Mouse (Mus musculus): ENCODE data around the gene Col6a3. TPM values are rescaled to one million over a fixed set of nuclear protein-coding genes. Genes with fewer than 3 reads are reported as not detected.

Gene Col6a3
- total and polyA plus RNA-seq, 3 experiments, result 0.25 TPM; not detected in 2

- TF ChIP-seq MAFK (IDR thresholded peaks at IDR 0.05; ENCODE audit: insufficient replicate concordance, low read length) (peak; percentile 53; the same call in 1 of the 2 replicates), POLR2A (IDR thresholded peaks at IDR 0.05; ENCODE audit: low read depth, low read length) (no peak), UBTF (IDR thresholded peaks at IDR 0.05; ENCODE audit: low read depth, low read length) (no peak), CTCF (conservative IDR thresholded peaks at IDR 0.05 in 1 of 2, IDR thresholded peaks at IDR 0.05 in 1 of 2; ENCODE audit: low read depth in 2 of 2, low read length in 2 of 2) (no peak), MYC (IDR thresholded peaks at IDR 0.05; ENCODE audit: low read depth, low read length) (0 out of 2 replicates have a peak, but pooled peaks have one; percentile 29), KAT2A (IDR thresholded peaks at IDR 0.05; ENCODE audit: insufficient replicate concordance, low read length) (no peak), CHD1 (IDR thresholded peaks at IDR 0.05; ENCODE audit: low read depth, low read length) (no peak), SIN3A (IDR thresholded peaks at IDR 0.05; ENCODE audit: low read length) (no peak)
These were observed 72.6 kb downstream of the Col6a3 start (continued) for GRCm38 (mm10) chr1:90771172-90771571.

GRCm38 (mm10) chr1:90770027-90770426 lies 73.7 kb downstream of the Col6a3 start:
- H3K4me2 ChIP-seq (ENCODE audit: insufficient read depth, low read depth, poor library complexity, severe bottlenecking), result no peak overlapping the region
- no peaks in the 10 kb centered on the region for H3K79me2 ChIP-seq (replicated peaks; ENCODE audit: control insufficient read depth, extremely low read depth, insufficient read depth, poor library complexity, severe bottlenecking)
- dilution Hi-C loops (cut with MboI; ENCODE audit: extremely low pct_ligation_motif_present, extremely low pct_unique_long_range_greater_than_20kb, low sequenced_read_pairs) (no loop called here), in situ Hi-C loops (cut with MboI; ENCODE audit: low pct_ligation_motif_present, low pct_unique_long_range_greater_than_20kb, low sequenced_read_pairs) (no loop called here)
- H3K9me3 ChIP-seq (replicated peaks; ENCODE audit: low read length), result no peaks in the 10 kb centered on the region
- peaks cover 4 to 9% of the 10 kb centered on the region in 2 experiments; a peak in 2 of 4 replicates for H3K4me1 ChIP-seq (ENCODE audit: control insufficient read depth in 1 of 2, insufficient read depth in 2 of 2)
- no peak for DNase-seq (ENCODE audit: extremely low read depth)
- peaks cover 51% of the 10 kb centered on the region for H3K27me3 ChIP-seq (replicated peaks)
- H3K27ac ChIP-seq (ENCODE audit: insufficient read depth, low read depth), result no peak overlapping the region
- H3K4me3 ChIP-seq (replicated peaks in 1 of 3; ENCODE audit: low read depth in 2 of 3, low read length in 2 of 3, poor library complexity in 1 of 3), result no peak overlapping the region
- H3K9ac ChIP-seq (ENCODE audit: insufficient read depth, low read depth), result no peak overlapping the region
- TF ChIP-seq SIN3A (IDR thresholded peaks at IDR 0.05; ENCODE audit: low read length) (no peak), MYC (IDR thresholded peaks at IDR 0.05; ENCODE audit: low read depth, low read length) (no peak), MAZ (IDR thresholded peaks at IDR 0.05; ENCODE audit: low read depth, low read length) (no peak), ZKSCAN1 (IDR thresholded peaks at IDR 0.05; ENCODE audit: borderline replicate concordance, low read depth, low read length) (no peak), MXI1 (IDR thresholded peaks at IDR 0.05; ENCODE audit: low read depth, low read length) (no peak), ZC3H11A (IDR thresholded peaks at IDR 0.05; ENCODE audit: low read depth, low read length) (no peak), RAD21 (IDR thresholded peaks at IDR 0.05; ENCODE audit: low read depth, low read length) (no peak), HCFC1 (IDR thresholded peaks at IDR 0.05; ENCODE audit: low read depth, low read length) (no peak), USF2 (conservative IDR thresholded peaks at IDR 0.05; ENCODE audit: low read depth, low read length) (no peak), MAX (IDR thresholded peaks at IDR 0.05; ENCODE audit: low read length) (no peak), MEF2A (IDR thresholded peaks at IDR 0.05; ENCODE audit: borderline replicate concordance, low read depth, low read length) (no peak), KAT2A (IDR thresholded peaks at IDR 0.05; ENCODE audit: insufficient replicate concordance, low read length) (no peak), EP300 (IDR thresholded peaks at IDR 0.05; ENCODE audit: low read length) (no peak), ETS1 (conservative IDR thresholded peaks at IDR 0.05; ENCODE audit: low read depth, low read length) (no peak), NELFE (IDR thresholded peaks at IDR 0.05; ENCODE audit: low read depth, low read length) (no peak), NRF1 (IDR thresholded peaks at IDR 0.05; ENCODE audit: low read depth, low read length) (no peak), USF1 (IDR thresholded peaks at IDR 0.05; ENCODE audit: low read depth, low read length) (no peak), TCF12 (IDR thresholded peaks at IDR 0.05; ENCODE audit: low read depth, low read length) (no peak)
- H3K36me3 ChIP-seq (replicated peaks in 1 of 2; ENCODE audit: control insufficient read depth in 1 of 2, insufficient read depth in 1 of 2, low read length in 1 of 2), result no peaks in the 10 kb centered on the region
